Mouse (Mus musculus): ENCODE measurements around the gene Tpi1. TPM values are rescaled to one million over a fixed set of nuclear protein-coding genes. Genes with fewer than 3 reads are reported as not detected.

Gene Tpi1
- total RNA-seq, 1 experiment from 2014 or later, result 436 TPM

- DNase-seq, result peak; percentile 54
These were observed 34.7 kb downstream of the Tpi1 start, which contains the start of gene Lrrc23 for GRCm38 (mm10) chr6:124779222-124779983. Lrrc23 (minus strand) TSS chr6:124779727.

GRCm38 (mm10) chr6:124770511-124770910 is 43.6 kb downstream of the Tpi1 start:
- DNase-seq, result no peak

DNA sequence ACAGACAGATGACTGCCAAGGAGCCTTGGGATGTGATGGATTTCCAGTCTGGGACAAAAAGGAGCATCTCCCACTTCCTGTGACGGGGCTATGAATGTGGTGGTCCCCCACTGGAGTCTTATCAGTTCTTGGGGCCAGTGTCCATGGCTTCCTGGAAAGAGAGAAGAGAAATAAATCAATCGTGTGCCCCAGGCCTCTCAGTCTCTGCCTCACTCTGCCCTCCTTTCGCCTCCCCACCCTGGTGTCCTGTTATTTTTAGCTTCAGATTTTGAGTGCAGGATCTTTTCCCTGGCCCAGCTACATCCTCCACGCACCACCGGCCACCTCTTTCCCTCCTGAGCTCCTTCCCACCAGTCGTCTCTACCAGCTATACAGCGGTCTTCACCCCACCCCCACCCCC is 44.1 kb downstream of the Tpi1 start:
- DNase-seq, result no peak

DNA sequence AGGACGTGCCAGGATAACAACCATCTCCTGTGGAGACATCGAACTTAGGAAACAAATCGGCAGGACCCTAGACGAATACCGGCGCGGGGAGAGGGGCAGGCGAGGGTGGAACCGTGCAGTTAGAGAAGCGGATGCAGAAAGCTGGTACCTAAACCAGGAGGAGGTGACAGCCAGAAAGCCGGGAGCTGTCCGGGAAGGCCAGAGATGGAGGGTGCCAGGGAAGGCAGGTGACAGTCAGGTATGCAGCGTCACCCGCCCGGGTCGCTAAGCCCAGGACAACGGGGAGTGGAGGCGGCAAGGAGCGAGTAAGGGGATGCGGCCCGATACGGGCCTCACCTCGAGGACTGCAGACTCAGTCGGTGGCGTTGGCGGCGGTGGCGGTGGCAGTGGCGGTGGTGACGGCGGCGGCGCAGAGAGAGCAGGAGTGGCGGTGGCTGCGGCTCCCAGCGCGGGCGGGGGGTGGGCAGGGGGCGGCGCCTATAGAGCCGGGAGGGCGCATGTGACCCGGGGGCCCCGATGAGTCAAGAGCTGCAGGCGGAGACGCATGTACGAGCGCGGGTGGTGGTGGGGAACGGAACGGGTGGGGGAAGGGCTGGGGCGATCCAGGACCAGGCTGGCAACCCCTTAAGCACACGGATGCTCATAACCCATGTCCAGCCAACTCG is 44.9 kb downstream of the Tpi1 start, which contains the start of gene Eno2:
Gene Eno2, minus strand, starts transcription at position 573 of the 665 bp plus-strand sequence.
- peak; percentile 80 for DNase-seq

GRCm38 (mm10) chr6:124768704-124769044 is 45.4 kb downstream of the Tpi1 start:
- no peak for DNase-seq

DNA sequence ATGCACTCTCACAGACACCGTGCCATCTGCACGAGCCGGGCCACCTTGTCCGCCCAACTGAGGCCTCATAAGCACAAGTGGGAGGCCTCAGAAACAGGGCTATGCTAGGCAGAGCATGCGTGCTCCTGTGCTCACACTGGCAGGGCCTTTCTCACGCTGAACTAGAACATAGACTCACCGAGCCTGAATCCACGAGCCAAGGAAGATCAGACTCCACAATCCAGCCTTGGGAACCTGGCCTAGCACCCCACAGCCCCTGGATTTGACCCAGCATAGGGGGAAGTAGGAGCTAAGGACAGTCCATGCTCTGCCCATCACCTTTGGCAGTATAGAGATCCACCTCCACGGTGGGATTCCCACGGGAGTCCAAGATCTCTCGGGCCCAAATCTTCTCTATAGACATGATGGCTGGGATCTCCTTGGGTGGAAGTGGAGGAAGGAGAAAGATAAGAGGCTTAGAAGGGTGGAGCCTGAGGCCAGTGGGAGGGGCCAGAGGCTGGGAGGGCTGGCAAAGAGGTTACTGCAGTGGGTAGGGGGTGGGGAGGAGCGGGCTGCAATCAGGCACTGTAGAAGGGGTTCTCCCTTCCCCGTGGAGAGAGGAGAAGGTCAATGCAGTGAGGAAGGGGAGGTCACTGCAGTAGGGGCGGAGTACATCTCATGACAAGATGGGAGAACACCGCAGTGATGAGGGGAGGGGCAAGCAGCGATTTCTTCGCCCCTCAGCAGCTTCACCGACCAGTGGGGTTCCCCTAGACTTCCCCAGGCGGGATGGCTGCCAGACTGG is 46.0 kb downstream of the Tpi1 start:
- no peak for DNase-seq

- no peak for DNase-seq
These were observed 46.6 kb downstream of the Tpi1 start for GRCm38 (mm10) chr6:124767536-124767919.

GRCm38 (mm10) chr6:124765951-124766350 is 48.1 kb downstream of the Tpi1 start:
- no peak for DNase-seq

Other genes with a start within 250 kb of the Tpi1 start
- gene C1rb, start 244.0 kb downstream of the Tpi1 start, total RNA-seq (2021), result 3.1 and 6.0 TPM in 2 replicates
- gene C1s2, start 178.2 kb downstream of the Tpi1 start, total RNA-seq (2021), result 2.7 and 2.9 TPM in 2 replicates
- 78.0 and 82.3 TPM in 2 replicates for gene Lpcat3, start 151.3 kb downstream of the Tpi1 start, total RNA-seq (2021)
- gene Emg1, start 102.1 kb downstream of the Tpi1 start, total RNA-seq (2021), result 79.7 and 87.9 TPM in 2 replicates
- gene Phb2, start 102.0 kb downstream of the Tpi1 start, total RNA-seq (2021), result 392 and 412 TPM in 2 replicates
- gene Ptpn6, start 75.6 kb downstream of the Tpi1 start, total RNA-seq (2021), result 7.3 and 23.1 TPM in 2 replicates
- 338 and 346 TPM in 2 replicates for gene Grcc10, start 72.9 kb downstream of the Tpi1 start, total RNA-seq (2021)
- not detected in 2 replicates for gene Gm45234, start 58.3 kb downstream of the Tpi1 start, total RNA-seq (2021)
- gene Atn1, start 57.8 kb downstream of the Tpi1 start, total RNA-seq (2021), result 70.3 and 84.6 TPM in 2 replicates
- gene Eno2, start 44.6 kb downstream of the Tpi1 start, total RNA-seq (2021), result 13.0 and 18.9 TPM in 2 replicates
- gene Lrrc23, start 34.6 kb downstream of the Tpi1 start, total RNA-seq (2021), result not detected in 2 replicates
- gene Spsb2, start 5.6 kb downstream of the Tpi1 start, total RNA-seq (2021), result 13.0 and 14.6 TPM in 2 replicates
- gene Usp5, start 15.2 kb upstream of the Tpi1 start, total RNA-seq (2021), result 83.2 and 103 TPM in 2 replicates
- gene Cdca3, start 15.3 kb upstream of the Tpi1 start, total RNA-seq (2021), result 22.2 and 26.1 TPM in 2 replicates
- 9.4 and 9.5 TPM in 2 replicates for gene Gnb3, start 26.0 kb upstream of the Tpi1 start, total RNA-seq (2021)
- 21.4 and 26.1 TPM in 2 replicates for gene P3h3, start 43.5 kb upstream of the Tpi1 start, total RNA-seq (2021)
- 1.6 and 2.3 TPM in 2 replicates for gene Gpr162, start 49.7 kb upstream of the Tpi1 start, total RNA-seq (2021)
- 1.4 and 13.0 TPM in 2 replicates for gene Cd4, start 73.9 kb upstream of the Tpi1 start, total RNA-seq (2021)
- 1.5 and 2.5 TPM in 2 replicates for gene Lag3, start 97.4 kb upstream of the Tpi1 start, total RNA-seq (2021)
- gene Ptms, start 105.8 kb upstream of the Tpi1 start, total RNA-seq (2021), result 917 and 925 TPM in 2 replicates
- 274 and 276 TPM in 2 replicates for gene Mlf2, start 117.1 kb upstream of the Tpi1 start, total RNA-seq (2021)
- gene Cops7a, start 151.2 kb upstream of the Tpi1 start, total RNA-seq (2021), result 117 and 122 TPM in 2 replicates
- 4.8 and 5.4 TPM in 2 replicates for gene Pianp, start 182.4 kb upstream of the Tpi1 start, total RNA-seq (2021)
- 47.2 and 50.4 TPM in 2 replicates for gene Zfp384, start 194.8 kb upstream of the Tpi1 start, total RNA-seq (2021)
- gene Ing4, start 225.5 kb upstream of the Tpi1 start, total RNA-seq (2021), result 64.9 and 71.8 TPM in 2 replicates
- gene Acrbp, start 235.4 kb upstream of the Tpi1 start, total RNA-seq (2021), result 7.5 and 8.2 TPM in 2 replicates

All from adrenal gland, postnatal 14 days (tissue).